Mouse (Mus musculus): ENCODE measurements around the gene Dync1li1. TPM values are rescaled to one million over a fixed set of nuclear protein-coding genes. Genes with fewer than 3 reads are reported as not detected.

Dync1li1 gene
- polyA plus RNA-seq, 1 experiment from 2014 or later = 44.5 TPM

DNA sequence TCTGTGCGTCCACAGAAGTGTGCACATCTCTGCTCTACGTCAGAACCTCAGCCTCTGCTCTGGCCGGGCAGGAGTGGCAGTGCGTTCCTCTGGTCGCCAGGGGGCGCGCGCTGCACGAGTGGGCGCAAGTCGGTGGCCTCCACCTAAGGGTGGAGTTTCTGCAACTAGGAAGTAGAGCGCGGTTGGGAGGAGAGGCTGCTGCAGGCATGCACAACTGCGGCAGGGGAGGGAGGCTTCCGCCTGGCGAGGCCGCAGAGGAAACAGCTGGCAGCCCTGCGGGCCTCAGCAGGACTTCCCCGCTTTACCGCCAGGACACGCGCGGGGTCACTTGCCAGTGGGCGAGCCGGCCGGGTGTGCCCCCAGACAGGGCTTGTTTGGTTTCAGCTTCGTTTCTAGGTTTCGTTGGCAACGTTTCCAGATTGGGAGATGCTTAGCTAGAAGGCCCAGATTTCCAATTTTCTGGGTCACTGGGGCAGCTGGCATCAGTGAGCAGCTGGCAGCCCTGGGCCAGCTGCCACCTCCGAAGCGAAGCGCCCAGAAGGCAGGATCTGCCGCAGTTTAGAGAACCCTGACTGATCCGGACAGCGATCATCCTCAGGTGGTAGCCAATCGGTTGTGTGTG is 64.4 kb downstream of the Dync1li1 start:
- Histone ChIP-seq H3K27ac (ENCODE audit: low read length) (peak overlapping the region; percentile 47), H3K4me3 (ENCODE audit: low read depth, low read length) (peak overlapping the region; percentile 44), H3K9me3 (ENCODE audit: low read length) (no peaks in the 10 kb centered on the region), H3K4me2 (replicated peaks; ENCODE audit: low read depth, low read length) (peak overlapping the region; percentile 57), H3K27me3 (replicated peaks; ENCODE audit: insufficient read depth, low read length) (no peaks in the 10 kb centered on the region), H3K9ac (replicated peaks; ENCODE audit: low read depth) (peak overlapping the region; percentile 17), H3K36me3 (ENCODE audit: insufficient read depth, low read length) (peaks cover 7% of the 10 kb centered on the region), H3K4me1 (ENCODE audit: insufficient read depth, low read depth, low read length) (no peaks in the 10 kb centered on the region)
- peak; percentile 97 for DNase-seq (ENCODE audit: low spot score)
- WGBS = 6% methylated on average over 34 of the region's 36 CpGs
- ATAC-seq = peak; percentile 96
- TF ChIP-seq EP300 (IDR thresholded peaks at IDR 0.05) (no peak), CTCF (IDR thresholded peaks at IDR 0.05) (peak; percentile 100)

GRCm38 (mm10) chr9:114758272-114758671 is 69.7 kb downstream of the Dync1li1 start:
- H3K36me3 ChIP-seq (ENCODE audit: insufficient read depth, low read length) = 0 out of 2 replicates have a peak, but pooled peaks cover 3% of the 10 kb centered on the region
- 63% methylated on average over 7 of the region's 7 CpGs for WGBS

DNA sequence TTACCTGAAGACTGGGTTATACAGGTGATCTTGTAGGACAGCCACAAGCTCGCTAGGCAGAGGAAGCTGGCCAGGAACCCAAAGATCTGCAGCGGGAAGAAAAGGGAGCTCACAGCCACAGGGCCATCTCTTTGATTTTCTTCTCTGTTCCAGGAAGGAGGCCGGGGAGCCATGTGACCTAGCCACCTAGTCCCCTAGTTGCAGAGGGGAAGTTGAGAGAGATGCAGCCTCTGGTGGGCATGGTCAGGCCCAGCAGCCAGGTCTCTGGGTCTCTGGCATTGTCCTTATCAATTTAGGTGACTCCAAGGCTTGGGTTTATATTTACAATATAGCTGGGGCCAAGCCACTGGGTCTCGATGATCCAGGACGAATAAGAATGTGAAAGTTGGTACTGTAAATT is 70.2 kb downstream of the Dync1li1 start:
- Histone ChIP-seq H3K4me2 (replicated peaks; ENCODE audit: low read depth, low read length) (no peak overlapping the region), H3K9ac (replicated peaks; ENCODE audit: low read depth) (no peak overlapping the region), H3K4me3 (ENCODE audit: low read depth, low read length) (no peak overlapping the region), H3K4me1 (ENCODE audit: insufficient read depth, low read depth, low read length) (no peaks in the 10 kb centered on the region), H3K27me3 (replicated peaks; ENCODE audit: insufficient read depth, low read length) (no peaks in the 10 kb centered on the region), H3K9me3 (ENCODE audit: low read length) (no peaks in the 10 kb centered on the region), H3K27ac (ENCODE audit: low read length) (no peak overlapping the region), H3K36me3 (ENCODE audit: insufficient read depth, low read length) (0 out of 2 replicates have a peak, but pooled peaks cover 3% of the 10 kb centered on the region)
- no peak for ATAC-seq
- DNase-seq (ENCODE audit: low spot score) = no peak
- 82% methylated on average over 5 of the region's 5 CpGs for WGBS
- TF ChIP-seq EP300 (IDR thresholded peaks at IDR 0.05) (no peak), CTCF (IDR thresholded peaks at IDR 0.05) (no peak)

More at GRCm38 (mm10) chr9:114758272-114758671, 69.7 kb downstream of the Dync1li1 start:
- Histone ChIP-seq H3K4me3 (ENCODE audit: low read depth, low read length) (no peak overlapping the region), H3K9me3 (ENCODE audit: low read length) (no peaks in the 10 kb centered on the region), H3K9ac (replicated peaks; ENCODE audit: low read depth) (no peak overlapping the region), H3K4me2 (replicated peaks; ENCODE audit: low read depth, low read length) (no peak overlapping the region), H3K27me3 (replicated peaks; ENCODE audit: insufficient read depth, low read length) (no peaks in the 10 kb centered on the region), H3K4me1 (ENCODE audit: insufficient read depth, low read depth, low read length) (no peaks in the 10 kb centered on the region), H3K27ac (ENCODE audit: low read length) (no peak overlapping the region)
- ATAC-seq (no peak), DNase-seq (ENCODE audit: low spot score) (no peak)
- TF ChIP-seq CTCF (IDR thresholded peaks at IDR 0.05) = no peak
- TF ChIP-seq EP300 (IDR thresholded peaks at IDR 0.05) = no peak

DNA sequence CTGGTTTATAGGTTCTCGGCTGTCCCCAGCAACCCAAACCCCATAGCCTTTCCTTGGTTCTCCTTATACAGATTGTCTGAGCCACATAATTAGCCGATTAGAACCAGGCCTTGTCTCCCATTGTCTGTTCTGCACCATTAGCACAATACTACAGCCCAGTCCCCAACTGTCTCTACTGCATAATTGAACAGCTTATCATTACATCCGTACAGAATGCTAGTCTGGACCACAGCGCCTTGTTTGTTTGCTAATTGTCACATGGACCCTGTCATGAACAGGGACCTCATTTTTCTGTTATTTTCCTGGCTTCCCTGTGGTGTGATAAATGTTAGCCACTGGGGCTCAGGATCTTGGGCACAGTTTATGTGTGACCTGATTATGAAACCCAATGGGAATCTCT is 71.3 kb downstream of the Dync1li1 start:
- WGBS = 84% methylated on average over 4 of the region's 4 CpGs
- no peaks in the 10 kb centered on the region for H3K9me3 ChIP-seq (ENCODE audit: low read length)
- H3K36me3 ChIP-seq (ENCODE audit: insufficient read depth, low read length) = 0 out of 2 replicates have a peak, but pooled peaks cover 3% of the 10 kb centered on the region
- H3K9ac ChIP-seq (replicated peaks; ENCODE audit: low read depth) = no peak overlapping the region
- no peaks in the 10 kb centered on the region for H3K4me1 ChIP-seq (ENCODE audit: insufficient read depth, low read depth, low read length)
- no peak overlapping the region for H3K4me2 ChIP-seq (replicated peaks; ENCODE audit: low read depth, low read length)
- no peak overlapping the region for H3K27ac ChIP-seq (ENCODE audit: low read length)
- DNase-seq (ENCODE audit: low spot score) (no peak), ATAC-seq (no peak)
- no peak for TF ChIP-seq EP300 (IDR thresholded peaks at IDR 0.05)
- no peak for TF ChIP-seq CTCF (IDR thresholded peaks at IDR 0.05)
- no peak overlapping the region for H3K4me3 ChIP-seq (ENCODE audit: low read depth, low read length)
- no peaks in the 10 kb centered on the region for H3K27me3 ChIP-seq (replicated peaks; ENCODE audit: insufficient read depth, low read length)

GRCm38 (mm10) chr9:114760353-114760752 is 71.8 kb downstream of the Dync1li1 start:
- H3K27me3 ChIP-seq (replicated peaks; ENCODE audit: insufficient read depth, low read length) = no peaks in the 10 kb centered on the region
- no peak overlapping the region for H3K9ac ChIP-seq (replicated peaks; ENCODE audit: low read depth)
- TF ChIP-seq EP300 (IDR thresholded peaks at IDR 0.05) = no peak
- no peak for TF ChIP-seq CTCF (IDR thresholded peaks at IDR 0.05)
- WGBS = 68% methylated on average over 5 of the region's 5 CpGs
- ATAC-seq (no peak), DNase-seq (ENCODE audit: low spot score) (no peak)
- no peak overlapping the region for H3K4me2 ChIP-seq (replicated peaks; ENCODE audit: low read depth, low read length)
- no peaks in the 10 kb centered on the region for H3K4me1 ChIP-seq (ENCODE audit: insufficient read depth, low read depth, low read length)
- H3K36me3 ChIP-seq (ENCODE audit: insufficient read depth, low read length) = 0 out of 2 replicates have a peak, but pooled peaks cover 3% of the 10 kb centered on the region
- no peaks in the 10 kb centered on the region for H3K9me3 ChIP-seq (ENCODE audit: low read length)
- no peak overlapping the region for H3K27ac ChIP-seq (ENCODE audit: low read length)
- no peak overlapping the region for H3K4me3 ChIP-seq (ENCODE audit: low read depth, low read length)

- no peak overlapping the region for H3K27ac ChIP-seq (ENCODE audit: low read length)
- H3K4me3 ChIP-seq (ENCODE audit: low read depth, low read length) = no peak overlapping the region
- no peak overlapping the region for H3K9ac ChIP-seq (replicated peaks; ENCODE audit: low read depth)
- WGBS = 60% methylated on average over 11 of the region's 11 CpGs
- H3K9me3 ChIP-seq (ENCODE audit: low read length) = no peaks in the 10 kb centered on the region
- H3K36me3 ChIP-seq (ENCODE audit: insufficient read depth, low read length) = 0 out of 2 replicates have a peak, but pooled peaks cover 3% of the 10 kb centered on the region
- no peaks in the 10 kb centered on the region for H3K27me3 ChIP-seq (replicated peaks; ENCODE audit: insufficient read depth, low read length)
- ATAC-seq (no peak), DNase-seq (ENCODE audit: low spot score) (no peak)
- no peaks in the 10 kb centered on the region for H3K4me1 ChIP-seq (ENCODE audit: insufficient read depth, low read depth, low read length)
- no peak for TF ChIP-seq CTCF (IDR thresholded peaks at IDR 0.05)
- no peak for TF ChIP-seq EP300 (IDR thresholded peaks at IDR 0.05)
- H3K4me2 ChIP-seq (replicated peaks; ENCODE audit: low read depth, low read length) = no peak overlapping the region
These were observed 73.3 kb downstream of the Dync1li1 start for GRCm38 (mm10) chr9:114761848-114762247.
